Mouse (Mus musculus) testis, adult 2 months (tissue): Measurements from ENCODE around the gene Tbc1d32.

Experiments used
- CTCF ChIP-seq: fragments of 200-500 bp; IDR thresholded peaks from 2 replicates; pipeline ENCODE4 v1.5.1; 2012; ENCODE audit warnings: low read depth, mild to moderate bottlenecking, inconsistent platforms, low read length, moderate library complexity; ENCODE audit not compliant: control insufficient read depth, insufficient read depth, insufficient replicate concordance
- POLR2A ChIP-seq: fragments of 200-500 bp; IDR thresholded peaks from 2 replicates; pipeline ENCODE4 v1.6.1; 2012; ENCODE audit warnings: low read depth, mild to moderate bottlenecking, inconsistent platforms, low read length, moderate library complexity; ENCODE audit not compliant: control insufficient read depth

GRCm38 (mm10) chr10:56158207-56158606 is 70.3 kb downstream of the Tbc1d32 start:
- TF ChIP-seq POLR2A, result no peak
- no peak for TF ChIP-seq CTCF
